Mouse (Mus musculus): ENCODE data around the gene Whrn. TPM values are rescaled to one million over a fixed set of nuclear protein-coding genes. Genes with fewer than 3 reads are reported as not detected.

Gene Whrn
- polyA plus RNA-seq, 1 experiment from 2014 or later, result 0.39 TPM

DNA sequence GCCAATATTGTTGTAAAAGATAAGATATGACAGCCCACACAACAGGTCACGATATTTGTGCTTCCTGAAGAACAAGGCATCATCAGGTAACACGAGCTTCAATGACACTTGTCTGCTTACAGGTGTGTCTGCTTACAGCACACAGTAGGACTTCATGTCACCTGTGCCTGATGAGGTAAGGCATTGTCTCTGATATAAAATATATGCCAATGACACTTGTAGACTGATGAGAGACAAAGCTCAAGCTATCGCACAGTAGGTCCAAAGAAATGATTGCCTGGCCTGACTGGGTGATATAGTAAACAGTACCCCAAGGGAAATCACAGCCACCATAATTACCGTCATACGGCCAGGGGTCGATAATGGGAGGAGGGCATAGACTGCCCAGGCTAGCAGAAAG, 18.9 kb downstream of the Whrn start:
- 0 out of 2 replicates have a peak, but pooled peaks cover 6% of the 10 kb centered on the region for H3K4me1 ChIP-seq (replicated peaks)
- no peak for ATAC-seq (ENCODE audit: insufficient read depth)
- 64% methylated on average over 6 of the region's 6 CpGs for WGBS (ENCODE audit: insufficient replicate concordance)

DNA sequence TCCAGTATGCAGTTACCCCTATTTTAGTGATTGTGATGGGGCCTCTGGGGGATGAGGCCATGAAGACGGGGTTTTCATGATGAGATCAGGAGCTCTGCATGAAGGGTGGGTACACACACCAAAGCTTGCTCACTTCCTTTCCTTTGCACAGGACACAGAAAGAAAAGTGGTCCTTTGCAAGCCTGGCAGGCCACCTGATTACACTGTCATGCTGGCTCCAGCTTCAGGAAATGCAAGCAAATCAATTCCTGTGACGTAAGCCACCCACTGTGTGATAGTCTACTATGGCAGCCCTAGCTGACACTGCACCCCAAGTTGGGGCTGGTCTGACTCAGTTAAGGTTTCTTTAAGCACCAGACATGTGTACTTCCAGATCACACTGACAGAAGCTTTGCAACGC, 20.6 kb downstream of the Whrn start:
- Histone ChIP-seq H3K9ac (no peak overlapping the region), H3K4me3 (replicated peaks) (no peak overlapping the region), H3K4me1 (replicated peaks) (0 out of 2 replicates have a peak, but pooled peaks cover under 1% of the 10 kb centered on the region), H3K27me3 (no peaks in the 10 kb centered on the region), H3K36me3 (replicated peaks) (no peaks in the 10 kb centered on the region), H3K4me2 (no peak overlapping the region), H3K9me3 (replicated peaks) (no peaks in the 10 kb centered on the region), H3K27ac (replicated peaks) (no peak overlapping the region)
- ATAC-seq (ENCODE audit: insufficient read depth), result no peak
- WGBS (ENCODE audit: insufficient replicate concordance), result 40% methylated on average over 3 of the region's 3 CpGs

More for the DNA sequence above, 18.9 kb downstream of the Whrn start:
- H3K9ac ChIP-seq, result no peak overlapping the region
- no peak overlapping the region for H3K4me2 ChIP-seq
- H3K9me3 ChIP-seq (replicated peaks), result no peaks in the 10 kb centered on the region
- H3K36me3 ChIP-seq (replicated peaks), result no peaks in the 10 kb centered on the region
- H3K27me3 ChIP-seq, result no peaks in the 10 kb centered on the region
- H3K4me3 ChIP-seq (replicated peaks), result no peak overlapping the region
- H3K27ac ChIP-seq (replicated peaks), result no peak overlapping the region

DNA sequence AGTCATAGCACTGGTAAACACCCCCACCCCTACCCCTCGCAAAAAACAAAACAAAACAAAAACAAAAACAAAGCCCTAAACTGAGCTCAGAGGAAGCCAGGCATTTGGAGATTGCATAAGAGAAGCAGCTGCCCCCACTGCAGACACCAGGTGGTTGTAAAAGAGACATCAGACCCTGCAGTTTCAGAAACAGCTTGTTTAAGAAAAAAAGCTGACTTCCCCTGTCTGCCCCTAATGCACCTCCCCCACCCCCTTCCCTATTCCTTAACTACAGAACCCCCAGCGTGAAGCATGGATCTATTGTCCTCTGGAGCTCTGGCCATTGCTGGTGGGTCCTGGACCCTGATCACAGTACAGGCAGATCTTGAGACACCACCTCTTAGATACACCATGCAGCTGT, 21.4 kb downstream of the Whrn start:
- Histone ChIP-seq H3K36me3 (replicated peaks) (no peaks in the 10 kb centered on the region), H3K9ac (no peak overlapping the region), H3K4me2 (no peak overlapping the region), H3K9me3 (replicated peaks) (no peaks in the 10 kb centered on the region), H3K4me3 (replicated peaks) (no peak overlapping the region), H3K27me3 (no peaks in the 10 kb centered on the region), H3K27ac (replicated peaks) (no peak overlapping the region), H3K4me1 (replicated peaks) (no peaks in the 10 kb centered on the region)
- 21% methylated on average over 2 of the region's 2 CpGs for WGBS (ENCODE audit: insufficient replicate concordance)
- ATAC-seq (ENCODE audit: insufficient read depth), result no peak

DNA sequence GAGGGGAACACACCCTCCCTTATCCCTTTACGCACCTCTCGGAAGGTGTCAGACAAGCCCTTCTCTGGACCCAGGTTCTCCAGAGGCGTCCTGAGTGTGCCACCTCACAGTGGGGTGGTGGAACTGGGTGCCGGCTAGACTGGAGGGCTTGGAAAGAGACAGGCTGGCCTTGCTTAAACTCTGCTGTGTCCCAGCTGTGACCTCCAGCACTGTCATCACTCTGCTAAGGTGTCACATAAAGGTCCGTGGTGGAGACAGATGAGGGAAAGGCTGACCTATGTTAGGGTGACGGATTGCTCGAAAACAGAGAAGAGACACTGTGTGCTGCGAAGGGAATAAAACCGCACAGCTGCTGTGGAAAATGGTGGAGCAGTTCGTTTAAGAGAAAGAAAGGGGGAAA, 28.5 kb downstream of the Whrn start:
- Histone ChIP-seq H3K27me3 (no peaks in the 10 kb centered on the region), H3K27ac (replicated peaks) (no peak overlapping the region), H3K4me3 (replicated peaks) (no peak overlapping the region), H3K36me3 (replicated peaks) (no peaks in the 10 kb centered on the region), H3K9ac (no peak overlapping the region), H3K4me1 (replicated peaks) (no peaks in the 10 kb centered on the region), H3K9me3 (replicated peaks) (no peaks in the 10 kb centered on the region), H3K4me2 (no peak overlapping the region)
- ATAC-seq (ENCODE audit: insufficient read depth), result no peak
- WGBS (ENCODE audit: insufficient replicate concordance), result 64% methylated on average over 10 of the region's 10 CpGs

DNA sequence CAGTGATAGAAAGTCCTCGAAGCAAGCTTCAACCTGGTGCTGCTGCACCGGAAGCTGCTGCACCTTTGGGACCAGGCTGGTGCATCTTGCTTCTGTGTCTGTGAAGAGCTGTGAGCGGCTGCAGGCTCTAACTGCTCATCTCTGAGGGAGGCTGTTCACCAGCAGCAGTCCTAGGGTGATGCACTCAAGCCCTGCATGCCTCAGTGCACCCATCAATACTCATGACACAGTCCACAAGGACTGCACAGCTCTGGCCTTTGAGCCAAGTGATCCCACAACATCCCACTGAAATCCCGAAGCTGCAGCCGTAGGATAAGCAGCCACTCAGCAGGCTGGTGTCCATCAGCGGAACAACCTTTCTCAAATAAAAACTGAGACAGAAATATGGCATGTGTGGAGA, 29.6 kb downstream of the Whrn start:
- no peak for ATAC-seq (ENCODE audit: insufficient read depth)
- H3K36me3 ChIP-seq (replicated peaks), result no peaks in the 10 kb centered on the region
- 69% methylated on average over 6 of the region's 6 CpGs for WGBS (ENCODE audit: insufficient replicate concordance)
- H3K27ac ChIP-seq (replicated peaks), result no peak overlapping the region
- H3K9me3 ChIP-seq (replicated peaks), result no peaks in the 10 kb centered on the region
- H3K4me3 ChIP-seq (replicated peaks), result no peak overlapping the region
- H3K9ac ChIP-seq, result no peak overlapping the region
- H3K4me1 ChIP-seq (replicated peaks), result no peaks in the 10 kb centered on the region
- H3K27me3 ChIP-seq, result no peaks in the 10 kb centered on the region
- no peak overlapping the region for H3K4me2 ChIP-seq

DNA sequence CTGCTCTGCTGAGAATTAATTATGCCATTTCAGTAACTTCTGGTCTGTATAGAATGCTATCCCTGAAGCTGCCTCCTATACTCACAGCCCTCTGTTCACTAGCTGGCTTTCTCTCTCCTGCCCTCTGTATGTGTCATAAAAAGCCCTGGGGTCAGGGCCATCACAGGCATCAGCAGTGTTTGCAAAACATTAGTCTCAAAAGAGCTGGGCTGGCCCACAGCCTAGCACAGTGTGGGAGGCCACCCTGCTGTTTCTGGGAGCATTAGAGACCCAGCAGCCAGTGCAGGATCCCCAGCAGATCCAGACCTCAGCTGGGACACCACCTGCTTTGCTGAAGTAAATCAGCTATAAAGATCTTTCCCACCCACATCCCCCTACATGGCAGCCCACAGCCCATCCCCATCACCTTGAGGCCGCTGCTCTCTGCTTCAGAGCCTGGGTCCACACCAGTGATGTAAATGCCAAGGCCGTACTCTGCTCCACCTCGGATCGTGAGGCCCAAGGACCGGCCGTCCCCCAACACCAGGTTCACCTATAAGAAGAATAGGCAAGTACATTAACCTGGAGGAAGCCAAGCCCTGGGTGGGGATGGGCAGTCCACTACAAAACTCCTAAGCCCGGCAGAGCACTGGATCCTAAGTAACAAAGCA, 34.8 kb downstream of the Whrn start:
- no peak for ATAC-seq (ENCODE audit: insufficient read depth)
- no peaks in the 10 kb centered on the region for H3K36me3 ChIP-seq (replicated peaks)
- no peak overlapping the region for H3K9ac ChIP-seq
- no peak overlapping the region for H3K4me3 ChIP-seq (replicated peaks)
- WGBS (ENCODE audit: insufficient replicate concordance), result 66% methylated on average over 7 of the region's 7 CpGs
- no peaks in the 10 kb centered on the region for H3K4me1 ChIP-seq (replicated peaks)
- H3K27ac ChIP-seq (replicated peaks), result no peak overlapping the region
- no peaks in the 10 kb centered on the region for H3K27me3 ChIP-seq
- no peak overlapping the region for H3K4me2 ChIP-seq
- H3K9me3 ChIP-seq (replicated peaks), result no peaks in the 10 kb centered on the region

DNA sequence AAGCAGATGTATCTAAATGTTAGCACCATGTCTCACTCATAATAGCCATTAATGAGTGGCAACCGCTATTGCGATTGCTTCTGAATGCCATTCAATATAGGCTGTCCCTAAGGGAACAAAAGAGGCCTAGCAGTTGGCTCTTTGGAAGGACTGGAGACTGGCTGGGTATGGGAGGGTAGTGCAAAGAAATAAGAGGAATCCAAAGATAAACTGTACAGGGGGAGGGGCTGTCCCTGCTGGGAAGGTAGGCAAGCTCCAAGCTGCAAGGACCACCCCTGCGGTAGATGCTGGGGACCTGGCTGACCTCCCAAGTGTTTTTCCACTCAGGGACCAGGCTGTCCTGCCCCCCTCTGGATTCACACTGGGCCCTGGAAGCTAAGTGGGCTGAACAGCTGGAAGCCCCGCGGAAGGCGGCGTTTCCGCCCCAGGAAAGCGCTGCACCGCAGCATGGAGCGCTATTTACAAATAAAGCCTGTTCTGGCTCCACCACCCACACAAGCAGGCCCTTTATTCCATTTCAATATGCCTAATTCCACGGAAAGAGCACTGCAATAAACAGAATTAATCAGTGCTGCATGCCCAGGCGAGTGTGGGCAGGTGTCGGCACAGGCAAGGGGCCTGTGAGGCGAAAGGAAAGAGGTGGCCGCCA, 36.5 kb downstream of the Whrn start:
- Histone ChIP-seq H3K27ac (replicated peaks) (no peak overlapping the region), H3K36me3 (replicated peaks) (no peaks in the 10 kb centered on the region), H3K4me3 (replicated peaks) (no peak overlapping the region), H3K9me3 (replicated peaks) (no peaks in the 10 kb centered on the region), H3K4me2 (no peak overlapping the region), H3K9ac (no peak overlapping the region), H3K4me1 (replicated peaks) (no peaks in the 10 kb centered on the region), H3K27me3 (no peaks in the 10 kb centered on the region)
- 59% methylated on average over 16 of the region's 16 CpGs for WGBS (ENCODE audit: insufficient replicate concordance)
- ATAC-seq (ENCODE audit: insufficient read depth), result no peak

DNA sequence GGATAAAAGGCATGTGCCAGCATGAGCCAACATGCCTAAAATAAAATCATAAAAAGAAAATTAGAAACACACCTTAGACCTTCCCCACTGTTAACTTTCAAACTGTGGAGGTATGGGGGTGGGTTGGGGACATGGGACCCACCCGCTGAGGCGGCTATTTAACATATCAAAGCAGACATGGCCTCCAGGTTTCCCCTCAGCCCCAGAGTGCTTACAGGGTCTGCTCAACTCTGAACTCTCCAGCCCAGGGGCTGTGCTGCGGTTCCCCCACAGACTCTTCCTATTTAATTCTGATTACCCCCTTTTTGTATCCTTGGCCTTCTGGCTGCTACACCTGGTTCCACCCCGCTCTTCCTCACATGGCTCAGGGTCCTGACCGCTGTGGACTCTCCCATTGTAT, 39.2 kb downstream of the Whrn start:
- no peaks in the 10 kb centered on the region for H3K36me3 ChIP-seq (replicated peaks)
- no peak overlapping the region for H3K4me2 ChIP-seq
- H3K27ac ChIP-seq (replicated peaks), result no peak overlapping the region
- H3K9me3 ChIP-seq (replicated peaks), result no peaks in the 10 kb centered on the region
- H3K9ac ChIP-seq, result no peak overlapping the region
- WGBS (ENCODE audit: insufficient replicate concordance), result 61% methylated on average over 5 of the region's 5 CpGs
- H3K4me1 ChIP-seq (replicated peaks), result no peaks in the 10 kb centered on the region
- no peaks in the 10 kb centered on the region for H3K27me3 ChIP-seq
- H3K4me3 ChIP-seq (replicated peaks), result no peak overlapping the region
- no peak for ATAC-seq (ENCODE audit: insufficient read depth)

DNA sequence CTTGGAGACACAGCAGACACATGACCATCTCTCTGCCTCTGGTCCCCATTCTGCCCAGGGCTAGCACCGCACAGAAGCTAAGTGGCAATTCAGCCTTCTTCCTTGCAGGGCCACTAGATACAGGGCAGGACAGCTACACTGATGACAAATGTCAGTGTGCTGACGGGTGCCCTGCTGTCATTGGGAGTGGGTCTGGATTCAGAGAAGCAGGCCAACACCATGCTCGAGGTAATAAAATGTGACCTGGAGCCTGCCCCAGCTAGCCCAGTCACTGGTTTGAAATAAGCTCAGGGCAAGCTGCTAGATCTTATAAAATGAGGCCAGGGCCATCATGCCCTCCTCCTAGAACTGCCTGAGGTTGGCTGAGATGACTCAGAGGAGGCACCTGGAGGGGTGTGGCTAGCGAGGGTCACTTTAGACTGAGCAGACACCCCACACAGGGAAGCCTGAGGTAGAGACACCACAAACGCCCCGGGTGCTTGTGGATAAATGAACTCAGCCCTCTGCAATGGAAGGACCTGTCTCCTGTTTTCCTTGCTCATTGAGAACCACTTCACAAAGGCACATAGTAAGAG, 41.8 kb downstream of the Whrn start:
- no peak overlapping the region for H3K9ac ChIP-seq
- H3K4me1 ChIP-seq (replicated peaks), result no peaks in the 10 kb centered on the region
- no peaks in the 10 kb centered on the region for H3K9me3 ChIP-seq (replicated peaks)
- H3K4me2 ChIP-seq, result no peak overlapping the region
- H3K27me3 ChIP-seq, result no peaks in the 10 kb centered on the region
- H3K27ac ChIP-seq (replicated peaks), result no peak overlapping the region
- ATAC-seq (ENCODE audit: insufficient read depth), result no peak
- no peaks in the 10 kb centered on the region for H3K36me3 ChIP-seq (replicated peaks)
- H3K4me3 ChIP-seq (replicated peaks), result no peak overlapping the region
- 54% methylated on average over 6 of the region's 6 CpGs for WGBS (ENCODE audit: insufficient replicate concordance)

DNA sequence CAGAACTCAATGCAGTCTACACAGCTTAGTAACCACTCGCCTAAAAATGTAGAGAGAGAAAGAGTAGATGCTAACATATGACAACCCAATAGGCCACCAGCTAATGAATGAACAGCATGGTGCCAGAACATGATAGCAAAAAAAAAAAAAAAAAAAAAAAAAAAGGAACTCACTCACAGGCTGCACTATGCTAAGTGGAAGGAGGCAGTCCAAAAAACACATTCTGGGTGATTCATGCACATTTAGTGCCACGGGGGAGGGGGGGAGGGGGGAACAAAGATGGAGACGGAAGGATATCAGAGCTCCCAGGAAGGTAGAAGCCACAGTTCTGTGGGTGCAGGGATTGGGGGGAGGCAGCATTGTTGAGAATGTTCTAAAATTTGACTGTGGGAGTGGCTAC, 43.2 kb downstream of the Whrn start:
- ATAC-seq (ENCODE audit: insufficient read depth), result no peak
- no peak overlapping the region for H3K4me3 ChIP-seq (replicated peaks)

DNA sequence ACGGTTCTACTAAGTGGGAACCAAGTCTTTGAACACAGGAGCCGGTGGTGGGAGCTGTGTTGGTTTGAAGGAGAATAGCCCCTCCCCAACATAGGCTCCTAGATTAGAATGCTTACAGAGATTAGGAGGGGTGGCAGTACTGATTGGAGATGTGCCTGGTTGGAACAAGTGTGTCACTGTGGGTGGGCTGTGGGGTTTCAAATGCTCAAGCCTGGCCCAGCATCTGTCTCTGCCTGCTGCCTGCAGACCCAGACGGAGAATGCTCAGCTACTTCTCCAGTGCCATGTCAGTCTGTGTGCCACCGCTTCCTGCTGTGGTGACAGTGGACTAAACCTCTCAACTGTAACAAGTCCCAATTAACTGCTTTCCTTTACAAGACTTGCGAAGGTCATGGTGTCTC, 45.2 kb downstream of the Whrn start:
- 54% methylated on average over 5 of the region's 5 CpGs for WGBS (ENCODE audit: insufficient replicate concordance)
- H3K27ac ChIP-seq (replicated peaks), result no peak overlapping the region
- H3K4me1 ChIP-seq (replicated peaks), result no peaks in the 10 kb centered on the region
- H3K9ac ChIP-seq, result no peak overlapping the region
- H3K4me3 ChIP-seq (replicated peaks), result no peak overlapping the region
- H3K36me3 ChIP-seq (replicated peaks), result no peaks in the 10 kb centered on the region
- H3K4me2 ChIP-seq, result no peak overlapping the region
- ATAC-seq (ENCODE audit: insufficient read depth), result no peak
- H3K27me3 ChIP-seq, result no peaks in the 10 kb centered on the region
- H3K9me3 ChIP-seq (replicated peaks), result no peaks in the 10 kb centered on the region

More for the DNA sequence above, 43.2 kb downstream of the Whrn start:
- H3K27me3 ChIP-seq, result no peaks in the 10 kb centered on the region
- H3K4me2 ChIP-seq, result no peak overlapping the region
- no peaks in the 10 kb centered on the region for H3K9me3 ChIP-seq (replicated peaks)
- WGBS (ENCODE audit: insufficient replicate concordance), result 37% methylated on average over 3 of the region's 3 CpGs
- H3K4me1 ChIP-seq (replicated peaks), result no peaks in the 10 kb centered on the region
- H3K36me3 ChIP-seq (replicated peaks), result no peaks in the 10 kb centered on the region
- H3K27ac ChIP-seq (replicated peaks), result no peak overlapping the region
- no peak overlapping the region for H3K9ac ChIP-seq

Data from liver, embryonic 15.5 days (tissue).